ENCODE assay signal across 10 mouse cellular contexts in genomic region chr1:92086277-92086813, GRCm38 (mm10).
DNase-seq lines count a peak whose midpoint lies in the region; ATAC-seq and TF ChIP-seq lines count a peak whose summit lies in the region.
"Had no signal": no experiment of that assay in that cellular context is flagged by ENCODE, and none has a peak within 500 bp of the region (broad histone marks: within the 10 kb centered on the region; RNA-seq: fewer than 3 reads in every experiment).

No protein-coding gene starts in this region.

- H3K27me3 ChIP-seq in kidney, embryonic 15.5 days = no peaks in the 10 kb centered on the region
- H3K27me3 ChIP-seq in C2C12 (ENCODE audit: control insufficient read depth, insufficient read depth, insufficient read length) = no peaks in the 10 kb centered on the region
- H3K27me3 ChIP-seq in intestine, postnatal 0 days (replicated peaks; ENCODE audit: control insufficient read depth, insufficient read depth, low read length) = no peaks in the 10 kb centered on the region
- H3K27me3 ChIP-seq: neural tube, embryonic 12.5 days had no signal

- DNase-seq in kidney, adult 9 months = no peak
- DNase-seq in 3T3-L1 (ENCODE audit: low read depth, low spot score) = peak; percentile 27
- peak; percentile 59 for DNase-seq in induced T-regulatory cell, adult 2 months (ENCODE audit: low read depth)
- DNase-seq in gastrocnemius, postnatal 14 days = no peak

- WGBS in kidney, embryonic 15.5 days = 28% methylated on average over 1 of the region's 1 CpGs
- WGBS in intestine, postnatal 0 days = 63% methylated on average over 1 of the region's 1 CpGs

- intact Hi-C loops in gastrocnemius, postnatal 14 days (cut with DNase I; ENCODE audit: low total_unique reads) = no loop called here

- H3K4me1 ChIP-seq in kidney, embryonic 15.5 days = peaks cover 34% of the 10 kb centered on the region
- peaks cover 4% of the 10 kb centered on the region; the same call in 1 of the 2 replicates for H3K4me1 ChIP-seq in intestine, postnatal 0 days (replicated peaks; ENCODE audit: control insufficient read depth, insufficient read depth, low read length)

- no peaks in the 10 kb centered on the region for H3K36me3 ChIP-seq in kidney, embryonic 15.5 days
- H3K36me3 ChIP-seq in C2C12 (ENCODE audit: control insufficient read depth, insufficient read depth) = no peaks in the 10 kb centered on the region
- no peaks in the 10 kb centered on the region for H3K36me3 ChIP-seq in intestine, postnatal 0 days (ENCODE audit: control insufficient read depth, insufficient read depth)
- H3K36me3 ChIP-seq: neural tube, embryonic 12.5 days had no signal

- 0 out of 2 replicates have a peak overlapping the region, but pooled peaks have one; percentile 1 for H3K27ac ChIP-seq in kidney, embryonic 15.5 days
- no peak overlapping the region for H3K27ac ChIP-seq in intestine, postnatal 0 days (ENCODE audit: low read depth, low read length)
- H3K27ac ChIP-seq: neural tube, embryonic 12.5 days had no signal

- H3K79me2 ChIP-seq in C2C12 (ENCODE audit: control insufficient read depth, insufficient read depth) = peaks cover 49% of the 10 kb centered on the region

- TF ChIP-seq CTCF in C2C12 (IDR thresholded peaks at IDR 0.05; ENCODE audit: control insufficient read depth, insufficient read depth, insufficient read length) = no peak
- TF ChIP-seq CTCF in intestine, postnatal 0 days (IDR thresholded peaks at IDR 0.05; ENCODE audit: low read depth) = no peak

- no peaks in the 10 kb centered on the region for H3K9me3 ChIP-seq in kidney, embryonic 15.5 days (replicated peaks)
- no peaks in the 10 kb centered on the region for H3K9me3 ChIP-seq in intestine, postnatal 0 days (ENCODE audit: control insufficient read depth)
- H3K9me3 ChIP-seq: megakaryocyte, embryonic 14.5 days; neural tube, embryonic 12.5 days had no signal

- no peak overlapping the region for H3K9ac ChIP-seq in kidney, embryonic 15.5 days
- no peak overlapping the region for H3K9ac ChIP-seq in intestine, postnatal 0 days (ENCODE audit: low read depth, low read length)
- H3K9ac ChIP-seq: neural tube, embryonic 12.5 days had no signal

- no peak overlapping the region for H3K4me3 ChIP-seq in kidney, embryonic 15.5 days (replicated peaks)
- no peak overlapping the region for H3K4me3 ChIP-seq in C2C12 (ENCODE audit: insufficient read depth, poor library complexity, severe bottlenecking)
- H3K4me3 ChIP-seq in intestine, postnatal 0 days (ENCODE audit: low read depth, low read length) = no peak overlapping the region
- H3K4me3 ChIP-seq: neural tube, embryonic 12.5 days had no signal

- peaks cover 11% of the 10 kb centered on the region for H3K79me3 ChIP-seq in C2C12 (ENCODE audit: low read depth)

- no peak overlapping the region for H3K4me2 ChIP-seq in kidney, embryonic 15.5 days
- H3K4me2 ChIP-seq in intestine, postnatal 0 days (replicated peaks; ENCODE audit: low read depth) = no peak overlapping the region
- H3K4me2 ChIP-seq: neural tube, embryonic 12.5 days had no signal

- ATAC-seq in kidney, embryonic 15.5 days (replicated peaks; ENCODE audit: low FRiP score) = 0 out of 2 replicates have a peak, but pooled peaks have one; percentile 6
- no peak for ATAC-seq in intestine, postnatal 0 days
- ATAC-seq: forebrain, embryonic 16.5 days had no signal

- H3ac ChIP-seq in C2C12 (ENCODE audit: control insufficient read depth, insufficient read length, low read depth) = no peak overlapping the region

TF ChIP-seq in C2C12, 6 proteins besides CTCF, POLR2A, EP300 and RAD21:
- no peak for TF ChIP-seq MYOG (IDR thresholded peaks at IDR 0.05; ENCODE audit: control insufficient read depth, extremely low read depth, insufficient read length)
- TF ChIP-seq MYOD1 (IDR thresholded peaks at IDR 0.05; ENCODE audit: control insufficient read depth, insufficient read length, low read depth) = peak; percentile 25

Comparison
In these comparisons a context has a peak if more than half of its experiments do, and no peak if none do; other contexts are left out.
1. DNase-seq: peak in 3T3-L1 (single experiment) and induced T-regulatory cell, adult 2 months (single experiment); none in kidney, adult 9 months (single experiment) and gastrocnemius, postnatal 14 days (single experiment).